Mouse (Mus musculus) left cerebral cortex, postnatal 14 days (tissue): ENCODE data around the gene Nelfb. TPM values are rescaled to one million over a fixed set of nuclear protein-coding genes. Genes with fewer than 3 reads are reported as not detected.

Experiments used
- DNase-seq, 2 experiments: peaks; one replicate each; pipeline ENCODE4 v3.0.0; 2021 to 2022; ENCODE audit warnings: low spot score in 2 of 2, mixed read lengths in 1 of 2
- intact Hi-C: fragments of 180-260 bp; cut with DNase I; formaldehyde crosslinking; loops from one replicate; pipeline ENCODE4 v1.15.1; 2025
- total RNA-seq, 2 experiments: library from RNA; stranded (reverse); gene quantifications; 2 replicates each; pipeline ENCODE4 v1.2.3; 2021

Gene Nelfb
- total RNA-seq, 2 experiments from 2014 or later = 49.9 to 52.1 TPM

DNA sequence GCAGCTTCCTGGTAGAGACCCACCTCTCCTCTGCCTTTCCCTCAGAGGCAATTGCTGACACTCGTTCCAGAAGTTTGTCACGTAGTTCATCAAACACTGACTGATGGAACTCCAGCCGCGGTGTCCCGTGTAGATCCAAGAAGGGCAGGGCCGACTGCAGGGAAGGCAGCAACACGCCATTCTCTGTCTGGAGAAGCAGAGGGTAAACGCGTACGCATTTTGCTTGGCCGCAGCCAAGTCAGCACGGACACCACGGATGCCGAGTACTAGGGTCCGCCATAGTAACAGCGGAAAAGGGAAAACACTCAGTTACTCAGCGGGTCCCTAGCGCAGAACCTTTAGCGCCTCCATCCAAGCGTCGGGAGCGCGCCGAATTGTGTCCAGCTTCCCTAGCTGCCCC lies 603 bp downstream of the Nelfb start:
- intact Hi-C loops = no loop called here
- no peak for DNase-seq

GRCm38 (mm10) chr2:25207593-25207992 lies 3.7 kb downstream of the Nelfb start:
- no peak for DNase-seq
- intact Hi-C loops = no loop called here

- intact Hi-C loops = no loop called here
- DNase-seq = no peak
Measured at GRCm38 (mm10) chr2:25203631-25204214, 7.6 kb downstream of the Nelfb start.

- no peak for DNase-seq
- intact Hi-C loops = no loop called here
Measured at GRCm38 (mm10) chr2:25200631-25201030, 10.7 kb downstream of the Nelfb start.

DNA sequence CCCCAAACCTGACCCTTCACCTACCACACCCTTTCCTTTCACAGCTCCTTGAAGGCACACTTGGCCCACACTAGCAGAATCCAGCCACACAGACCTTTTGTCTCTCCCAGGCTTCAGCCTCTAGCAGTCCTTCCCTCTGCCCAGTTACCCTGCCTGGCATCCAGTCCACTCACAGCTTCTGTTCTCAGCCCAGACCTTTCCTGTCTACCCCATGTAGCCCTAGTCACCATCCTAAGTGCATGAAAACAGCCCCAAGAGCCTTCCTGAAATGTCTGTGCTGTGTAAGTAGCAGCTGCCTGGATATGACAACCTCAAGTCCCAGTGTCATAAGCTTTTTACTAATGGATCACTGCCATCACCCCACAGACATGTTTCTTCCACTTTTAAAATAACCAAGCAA lies 13.3 kb downstream of the Nelfb start:
- intact Hi-C loops = no loop called here

GRCm38 (mm10) chr2:25197191-25197590 lies 14.1 kb downstream of the Nelfb start:
- intact Hi-C loops = no loop called here

More for the DNA sequence above, 13.3 kb downstream of the Nelfb start:
- DNase-seq = no peak

GRCm38 (mm10) chr2:25196172-25196954 lies 14.9 kb downstream of the Nelfb start, which contains the start of gene Tor4a:
Gene Tor4a (minus strand): TSS chr2:25196886.
- DNase-seq = peak in 1 of 2 experiments; percentile 26
- intact Hi-C loops = no loop called here

More at GRCm38 (mm10) chr2:25197191-25197590, 14.1 kb downstream of the Nelfb start:
- DNase-seq = no peak

GRCm38 (mm10) chr2:25195211-25196156 lies 15.8 kb downstream of the Nelfb start:
- no peak for DNase-seq
- intact Hi-C loops = no loop called here

DNA sequence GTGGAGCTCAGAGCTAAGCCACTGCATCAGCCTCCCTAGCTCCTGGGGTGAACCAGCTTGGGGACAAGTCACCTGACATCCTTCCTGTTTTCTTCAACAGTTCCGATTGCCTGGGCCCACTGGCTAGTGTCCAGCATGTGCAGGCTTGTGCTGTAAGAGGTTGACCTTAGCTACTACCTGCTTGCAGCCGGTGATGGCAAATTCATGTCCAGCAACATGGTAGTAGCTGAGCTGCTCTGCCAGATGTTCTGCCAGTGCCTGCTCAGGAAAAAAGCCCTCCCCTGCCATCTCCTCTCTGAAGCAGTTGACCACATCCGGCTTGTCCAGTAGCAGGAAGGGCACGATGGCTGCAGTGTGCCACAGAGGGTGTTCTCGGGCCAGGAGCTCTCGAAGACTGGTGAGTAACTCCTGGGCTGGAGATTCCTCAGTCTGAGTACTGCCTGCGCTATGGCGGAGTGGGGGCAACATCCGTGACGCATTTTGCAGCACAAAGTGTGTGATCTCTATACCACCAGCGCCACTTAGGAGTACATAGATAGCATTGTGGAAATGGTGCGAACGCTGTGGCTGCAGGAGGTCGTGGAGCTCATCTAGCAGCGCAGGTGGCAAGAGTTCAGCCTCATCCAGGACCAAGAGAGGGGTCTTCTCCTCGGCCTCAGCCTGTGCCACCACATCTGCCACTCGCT lies 16.7 kb downstream of the Nelfb start:
- no peak for DNase-seq
- intact Hi-C loops = loop anchor here (5.0 kb wide), 1 partner anchor 63 kb away; the partner anchor contains the start of gene Tmem203

- intact Hi-C loops = loop anchor here (5.0 kb wide), 1 partner anchor 63 kb away; the partner anchor contains the start of gene Tmem203
- DNase-seq = no peak
Measured at GRCm38 (mm10) chr2:25194006-25194405, 17.3 kb downstream of the Nelfb start.

DNA sequence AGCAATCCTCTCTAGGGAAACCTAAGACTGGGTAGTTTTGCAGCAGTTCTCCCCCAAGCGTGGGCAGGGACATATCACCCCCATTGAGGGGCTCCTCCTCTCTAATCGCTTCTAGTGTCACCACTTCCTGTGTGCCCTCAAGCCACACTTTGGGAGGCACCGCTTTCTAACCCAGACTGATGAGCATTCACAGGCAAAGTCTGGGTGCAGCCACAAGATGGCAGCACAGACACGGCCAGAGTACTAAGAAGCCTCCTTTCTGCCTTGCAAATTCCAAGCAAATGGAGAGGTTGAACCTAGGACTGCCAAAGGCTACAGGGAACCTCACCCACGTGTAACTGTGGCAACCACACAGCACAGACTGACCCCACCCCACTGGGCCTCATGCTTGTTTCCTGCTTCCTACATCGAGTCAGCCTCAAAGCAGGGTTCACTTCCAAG lies 17.9 kb downstream of the Nelfb start:
- intact Hi-C loops = loop anchor here (2.0 to 5.0 kb wide), 2 partner anchors 35 to 64 kb away; partner anchors contain the start of gene Tmem203
- DNase-seq = peak; percentile 87 to 88

- no peak for DNase-seq
- intact Hi-C loops = no loop called here
Measured at GRCm38 (mm10) chr2:25187841-25188240, 23.4 kb downstream of the Nelfb start.

GRCm38 (mm10) chr2:25186575-25186930 lies 24.7 kb downstream of the Nelfb start:
- intact Hi-C loops = no loop called here
- no peak for DNase-seq

DNA sequence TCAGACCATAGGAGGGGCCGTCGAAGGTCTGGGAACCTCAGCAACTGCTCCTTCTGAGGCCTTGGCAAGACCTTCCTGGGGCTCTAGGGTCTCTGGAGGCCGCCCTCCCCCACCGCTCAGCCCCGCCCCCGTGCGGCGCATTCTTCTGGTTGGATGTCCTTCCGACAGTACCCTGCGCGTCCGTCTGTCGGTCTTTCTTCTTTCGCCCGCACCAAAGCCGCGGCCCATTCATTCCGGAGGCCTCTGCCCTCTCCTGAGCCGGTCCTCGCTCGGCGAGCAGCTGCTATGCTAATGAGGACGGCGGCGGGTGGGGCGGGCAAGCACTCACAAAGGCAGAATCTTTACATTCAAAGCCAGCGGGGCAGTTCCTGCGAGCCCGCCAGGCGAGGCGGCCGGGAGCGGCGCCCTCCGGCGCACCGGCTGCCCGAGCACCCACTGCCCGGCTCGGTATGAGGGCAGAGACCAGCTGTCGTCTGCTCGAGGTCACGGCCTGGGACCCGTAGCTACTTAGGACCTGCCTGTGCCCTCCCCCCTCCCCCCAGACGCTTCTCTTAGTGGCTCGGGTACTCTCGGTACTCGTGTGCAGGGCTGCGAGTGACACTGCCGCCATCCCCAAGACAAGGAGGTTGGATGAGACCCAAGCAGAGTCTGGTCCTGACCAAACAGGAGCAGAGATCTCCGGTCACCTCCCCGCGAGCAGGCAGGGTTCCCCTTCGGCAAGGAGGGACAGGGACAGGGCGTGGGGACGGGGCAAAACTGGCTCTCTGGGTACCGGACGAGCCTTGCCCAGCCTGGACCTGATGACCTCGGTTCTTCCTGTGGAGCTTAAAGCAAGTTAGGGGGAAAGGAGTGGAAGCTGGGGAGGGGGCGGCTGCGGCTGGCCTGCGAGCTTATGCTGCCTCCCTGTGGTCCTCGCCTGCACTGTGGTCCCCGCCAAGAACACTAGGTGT lies 25.4 kb downstream of the Nelfb start:
- intact Hi-C loops = no loop called here
- peak in 1 of 2 experiments; percentile 60 for DNase-seq

GRCm38 (mm10) chr2:25184496-25184895 lies 26.8 kb downstream of the Nelfb start:
- no peak for DNase-seq
- intact Hi-C loops = loop anchor here (5.0 kb wide), 2 partner anchors 82 to 222 kb away; partner anchors contain the start of gene Dph7

DNA sequence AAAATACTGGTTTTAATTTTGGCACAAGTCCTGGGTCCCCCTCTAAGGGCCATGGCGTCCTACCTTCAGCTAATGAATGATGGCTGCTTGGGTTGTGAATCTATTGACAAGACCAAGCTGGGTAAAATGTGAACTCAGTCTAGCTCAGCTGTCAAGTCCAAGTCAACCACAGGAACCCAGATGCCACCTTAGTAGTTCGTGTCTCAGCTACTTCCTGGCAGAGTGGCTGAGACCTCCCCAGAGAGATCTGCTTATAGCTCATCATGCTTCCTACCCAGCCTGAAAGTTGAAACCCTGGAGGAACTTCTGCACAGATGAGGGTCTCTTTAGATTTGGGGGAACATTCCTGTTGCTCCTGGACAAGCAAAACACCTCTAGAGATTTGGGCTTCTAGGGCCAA lies 28.0 kb downstream of the Nelfb start:
- no peak for DNase-seq
- intact Hi-C loops = loop anchor here (5.0 kb wide), 2 partner anchors 81 to 221 kb away; partner anchors contain the start of gene Dph7

DNA sequence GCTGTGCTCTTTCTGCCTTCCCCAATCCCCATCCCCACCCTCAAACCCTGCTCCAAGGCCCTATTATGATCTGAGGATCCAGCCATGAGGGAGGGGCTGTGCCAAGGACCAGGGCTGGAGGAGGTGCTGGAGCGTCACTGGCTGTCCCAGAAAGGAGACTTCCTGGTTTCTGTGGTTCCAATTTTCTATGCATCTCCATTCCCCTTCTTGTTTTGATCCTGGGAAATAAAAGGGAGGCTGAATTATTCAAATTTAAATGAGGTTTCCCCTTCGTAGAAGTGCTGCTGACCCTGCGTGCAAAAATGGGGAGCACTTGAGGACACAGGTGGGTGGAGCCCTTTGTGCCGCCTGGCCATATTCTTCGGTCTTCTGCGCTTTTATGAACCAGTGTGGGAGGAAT lies 28.6 kb downstream of the Nelfb start:
- DNase-seq = peak; percentile 30 to 43
- intact Hi-C loops = loop anchor here (5.0 kb wide), 2 partner anchors 80 to 220 kb away; partner anchors contain the start of gene Dph7
